Mouse (Mus musculus): Measurements from ENCODE around the gene Fcgr1.

GRCm38 (mm10) chr3:96330603-96331002 is 36.8 kb upstream of the Fcgr1 start:
- TF ChIP-seq CTCF (IDR thresholded peaks at IDR 0.05) (no peak), EP300 (IDR thresholded peaks at IDR 0.05) (no peak)

Measured in lung, postnatal 0 days (tissue).